Mouse (Mus musculus) gastrocnemius, adult 2 months (tissue): ENCODE results near the gene Zfp821. TPM values are rescaled to one million over a fixed set of nuclear protein-coding genes. Genes with fewer than 3 reads are reported as not detected.
"Not testable (repeated sequence)": the region's sequence is repeated elsewhere in the genome, so short reads cannot be mapped to it uniquely, and the experiment has no call there.

Source experiments
- DNase-seq: peaks from one replicate; pipeline ENCODE4 v3.0.0; 2022
- H3K27ac ChIP-seq: fragments of 200-600 bp; 2 replicates; pipeline ENCODE4 v1.8.1; 2022; ENCODE audit warnings: mild to moderate bottlenecking
- H3K4me3 ChIP-seq: fragments of 200-600 bp; 2 replicates; pipeline ENCODE4 v1.8.1; 2022; ENCODE audit warnings: mild to moderate bottlenecking, moderate library complexity
- CTCF ChIP-seq: fragments of 200-600 bp; IDR thresholded peaks from 2 replicates; pipeline ENCODE4 v1.8.1; 2022; ENCODE audit warnings: antibody characterized with exemption, mild to moderate bottlenecking, moderate library complexity
- intact Hi-C: fragments of 180-260 bp; cut with DNase I; formaldehyde crosslinking; loops from one replicate; pipeline ENCODE4 v1.15.1; 2025
- total RNA-seq, 2 experiments: library from RNA; stranded (reverse); gene quantifications; 2 replicates each; pipeline ENCODE4 v1.2.3; 2021

Zfp821 gene
- total RNA-seq, 2 experiments from 2014 or later, result 5.8 to 6.0 TPM

GRCm38 (mm10) chr8:109734018-109734417, 28.7 kb downstream of the Zfp821 start:
- intact Hi-C loops, result no loop called here
- no peak for DNase-seq
- no peak overlapping the region for H3K4me3 ChIP-seq
- no peak for TF ChIP-seq CTCF
- H3K27ac ChIP-seq, result no peak overlapping the region

DNA sequence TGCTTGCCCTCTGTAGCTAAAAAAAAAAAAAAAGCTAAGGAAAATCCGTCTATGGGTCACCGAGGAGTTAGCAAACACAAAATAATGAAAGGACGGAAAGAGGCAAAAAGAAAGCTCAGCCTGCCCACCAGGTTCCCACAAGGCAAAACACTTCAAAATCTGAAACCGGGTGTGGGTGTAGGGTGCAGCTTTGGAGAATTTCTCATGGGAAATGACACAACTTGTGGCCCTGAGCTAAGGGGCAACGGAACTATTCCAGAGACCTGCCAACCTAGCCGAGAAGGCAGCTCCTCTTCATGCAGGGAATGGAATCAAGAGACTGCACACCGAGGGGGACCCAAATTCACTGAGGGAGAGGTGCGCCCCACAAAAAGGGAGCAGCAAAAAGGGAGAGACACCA, 31.5 kb downstream of the Zfp821 start:
- Histone ChIP-seq H3K27ac (peak overlapping the region; percentile 92), H3K4me3 (peak overlapping the region; percentile 93)
- intact Hi-C loops, result no loop called here
- no peak for DNase-seq
- no peak for TF ChIP-seq CTCF

- peak; percentile 59 for TF ChIP-seq CTCF
- DNase-seq, result peak; percentile 91
- H3K27ac ChIP-seq, result peak within 1 kb of the TSS; percentile 92
- H3K4me3 ChIP-seq, result peak within 1 kb of the TSS; percentile 93
- intact Hi-C loops, result no loop called here
These were observed 32.1 kb downstream of the Zfp821 start, which contains the start of gene Atxn1l for GRCm38 (mm10) chr8:109737237-109738048. Gene Atxn1l (minus strand): TSS chr8:109737739.

DNA sequence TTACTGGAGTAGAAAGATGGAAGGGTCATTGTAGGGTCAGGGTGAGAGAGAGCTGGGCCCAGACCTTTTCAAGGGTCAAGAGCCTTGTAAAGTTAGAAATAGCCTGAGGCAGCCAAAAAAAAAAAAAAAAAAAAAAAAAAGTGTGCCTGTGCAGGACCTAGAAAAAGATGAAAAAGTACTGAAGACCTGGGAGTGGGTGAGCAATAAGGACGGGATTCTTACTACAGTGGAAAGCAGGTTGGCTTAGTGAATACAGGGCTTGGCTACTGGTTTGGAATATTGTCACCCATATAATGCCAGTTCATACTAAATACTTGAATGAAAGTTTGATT, 32.7 kb downstream of the Zfp821 start:
- Histone ChIP-seq H3K4me3 (peak overlapping the region; percentile 93), H3K27ac (peak overlapping the region; percentile 92)
- intact Hi-C loops, result no loop called here
- TF ChIP-seq CTCF, result no peak
- no peak for DNase-seq

GRCm38 (mm10) chr8:109747468-109748199, 42.3 kb downstream of the Zfp821 start:
- no peak for DNase-seq
- intact Hi-C loops, result no loop called here
- Histone ChIP-seq H3K4me3 (no peak overlapping the region), H3K27ac (no peak overlapping the region)
- TF ChIP-seq CTCF, result no peak

GRCm38 (mm10) chr8:109750274-109750673, 44.9 kb downstream of the Zfp821 start:
- intact Hi-C loops, result no loop called here
- DNase-seq, result no peak
- Histone ChIP-seq H3K4me3 (no peak overlapping the region), H3K27ac (no peak overlapping the region)
- TF ChIP-seq CTCF, result no peak

- H3K27ac ChIP-seq, result no peak overlapping the region
- intact Hi-C loops, result no loop called here
- DNase-seq, result no peak
- H3K4me3 ChIP-seq, result no peak overlapping the region
- no peak for TF ChIP-seq CTCF
These were observed 45.4 kb downstream of the Zfp821 start for GRCm38 (mm10) chr8:109750699-109751098.

GRCm38 (mm10) chr8:109751731-109752485, 46.6 kb downstream of the Zfp821 start:
- no peak for DNase-seq
- H3K4me3 ChIP-seq, result no peak overlapping the region
- no peak for TF ChIP-seq CTCF
- intact Hi-C loops, result no loop called here
- no peak overlapping the region for H3K27ac ChIP-seq

GRCm38 (mm10) chr8:109754696-109755095, 49.4 kb downstream of the Zfp821 start:
- intact Hi-C loops, result no loop called here
- Histone ChIP-seq H3K4me3 (no peak overlapping the region), H3K27ac (no peak overlapping the region)
- no peak for DNase-seq
- TF ChIP-seq CTCF, result no peak

GRCm38 (mm10) chr8:109755554-109755953, 50.2 kb downstream of the Zfp821 start:
- intact Hi-C loops, H3K27ac ChIP-seq, DNase-seq, H3K4me3 ChIP-seq: not testable (repeated sequence)

DNA sequence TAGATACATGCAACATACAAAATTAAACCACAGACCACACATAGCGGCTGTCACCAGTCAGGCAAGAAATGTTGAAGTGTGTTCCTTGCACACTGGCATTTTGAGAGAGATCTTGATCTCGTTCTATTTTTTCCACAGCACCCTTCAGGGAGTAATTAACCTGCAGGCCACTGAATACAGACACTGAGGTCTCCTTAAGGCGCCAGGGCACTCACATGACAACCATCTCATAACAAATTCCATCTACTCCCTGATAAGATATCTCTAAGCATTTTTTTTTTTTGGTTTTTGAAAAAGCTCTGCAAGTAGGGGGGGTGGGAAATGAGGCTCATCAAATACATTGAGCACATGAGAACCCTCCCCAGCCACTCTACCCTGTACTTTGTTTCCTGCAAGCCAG, 51.5 kb downstream of the Zfp821 start:
- Histone ChIP-seq H3K4me3 (no peak overlapping the region), H3K27ac (no peak overlapping the region)
- DNase-seq, result no peak
- intact Hi-C loops, result no loop called here
- no peak for TF ChIP-seq CTCF

DNA sequence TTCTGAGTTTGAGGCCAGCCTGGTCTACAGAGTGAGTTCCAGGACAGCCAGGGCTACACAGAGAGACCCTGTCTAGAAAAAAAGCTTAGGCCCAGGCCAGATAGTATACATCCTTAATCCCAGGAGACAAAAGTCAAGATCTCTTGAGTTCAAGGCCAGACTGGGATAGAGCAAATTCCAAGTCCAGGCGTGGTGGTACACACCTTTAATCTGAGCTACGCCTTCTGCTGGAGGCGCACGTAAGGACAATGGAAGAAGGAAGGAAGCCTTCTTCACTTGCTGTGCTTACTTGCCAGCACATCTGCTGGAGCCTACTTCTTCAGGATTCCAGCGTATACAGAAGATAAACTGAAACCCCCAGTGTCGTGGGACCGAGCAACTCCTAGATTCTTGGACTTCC, 54.1 kb downstream of the Zfp821 start:
- no peak for TF ChIP-seq CTCF
- DNase-seq, result no peak
- intact Hi-C loops, result no loop called here

DNA sequence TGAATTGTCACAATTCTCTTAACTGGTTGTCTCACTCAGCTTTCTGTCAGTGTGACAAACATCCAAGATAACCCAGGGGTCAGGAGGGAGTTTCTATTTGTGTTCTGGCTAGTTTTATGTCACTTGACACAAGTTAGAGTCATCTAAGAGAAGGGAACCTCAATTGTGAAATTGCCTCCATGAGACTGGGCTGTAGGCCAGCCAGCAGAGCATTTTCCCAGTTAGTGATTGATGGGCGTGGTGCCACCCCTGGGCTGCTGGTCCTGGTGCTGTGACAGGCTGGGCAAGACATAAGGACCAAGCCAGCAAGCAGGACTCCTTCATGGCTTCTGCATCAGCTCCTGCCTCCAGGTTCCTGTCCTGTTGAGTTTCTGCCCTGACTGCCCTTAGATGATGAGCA, 54.9 kb downstream of the Zfp821 start:
- Histone ChIP-seq H3K4me3 (no peak overlapping the region), H3K27ac (no peak overlapping the region)
- intact Hi-C loops, result no loop called here
- DNase-seq, result no peak
- TF ChIP-seq CTCF, result no peak

More for the DNA sequence above, 54.1 kb downstream of the Zfp821 start:
- no peak overlapping the region for H3K27ac ChIP-seq
- H3K4me3 ChIP-seq, result no peak overlapping the region
